Mouse (Mus musculus): Measurements from ENCODE around the gene Kctd6. TPM values are rescaled to one million over a fixed set of nuclear protein-coding genes. Genes with fewer than 3 reads are reported as not detected.

Kctd6 gene
- polyA plus RNA-seq, 1 experiment from 2014 or later: 10.6 TPM

GRCm38 (mm10) chr14:8250141-8250871 is 36.4 kb downstream of the Kctd6 start:
- no peaks in the 10 kb centered on the region for H3K36me3 ChIP-seq (ENCODE audit: control insufficient read depth, insufficient read depth, low read length)
- no peak overlapping the region for H3K9ac ChIP-seq (ENCODE audit: low read depth, low read length)
- no peaks in the 10 kb centered on the region for H3K4me1 ChIP-seq (replicated peaks; ENCODE audit: control insufficient read depth, insufficient read depth, low read length)
- ATAC-seq (replicated peaks; ENCODE audit: low FRiP score): no peak
- WGBS: 73% methylated on average over 9 of the region's 9 CpGs
- no peaks in the 10 kb centered on the region for H3K27me3 ChIP-seq (replicated peaks; ENCODE audit: control insufficient read depth, insufficient read depth, low read length)
- no peaks in the 10 kb centered on the region for H3K9me3 ChIP-seq (ENCODE audit: control insufficient read depth, low read length)
- no peak overlapping the region for H3K27ac ChIP-seq (ENCODE audit: low read depth, low read length)
- no peak overlapping the region for H3K4me3 ChIP-seq (ENCODE audit: low read depth, low read length)
- DNase-seq (ENCODE audit: low spot score): peak; percentile 15
- H3K4me2 ChIP-seq: no peak overlapping the region

GRCm38 (mm10) chr14:8251330-8251885 is 37.5 kb downstream of the Kctd6 start:
- ATAC-seq (replicated peaks; ENCODE audit: low FRiP score): no peak
- H3K9me3 ChIP-seq (ENCODE audit: control insufficient read depth, low read length): no peaks in the 10 kb centered on the region
- 92% methylated on average over 8 of the region's 8 CpGs for WGBS

GRCm38 (mm10) chr14:8255076-8255729 is 41.3 kb downstream of the Kctd6 start:
- H3K4me3 ChIP-seq (ENCODE audit: low read depth, low read length): no peak overlapping the region
- ATAC-seq (replicated peaks; ENCODE audit: low FRiP score): 0 out of 2 replicates have a peak, but pooled peaks have one; percentile 40
- H3K4me1 ChIP-seq (replicated peaks; ENCODE audit: control insufficient read depth, insufficient read depth, low read length): 0 out of 2 replicates have a peak, but pooled peaks cover 2% of the 10 kb centered on the region
- no peak overlapping the region for H3K4me2 ChIP-seq
- peak; percentile 28 for DNase-seq (ENCODE audit: low spot score)
- H3K9me3 ChIP-seq (ENCODE audit: control insufficient read depth, low read length): no peaks in the 10 kb centered on the region
- H3K9ac ChIP-seq (ENCODE audit: low read depth, low read length): no peak overlapping the region
- 60% methylated on average over 7 of the region's 7 CpGs for WGBS
- no peaks in the 10 kb centered on the region for H3K27me3 ChIP-seq (replicated peaks; ENCODE audit: control insufficient read depth, insufficient read depth, low read length)
- H3K27ac ChIP-seq (ENCODE audit: low read depth, low read length): no peak overlapping the region
- no peaks in the 10 kb centered on the region for H3K36me3 ChIP-seq (ENCODE audit: control insufficient read depth, insufficient read depth, low read length)

More at GRCm38 (mm10) chr14:8251330-8251885, 37.5 kb downstream of the Kctd6 start:
- no peak overlapping the region for H3K4me3 ChIP-seq (ENCODE audit: low read depth, low read length)
- H3K9ac ChIP-seq (ENCODE audit: low read depth, low read length): no peak overlapping the region
- DNase-seq (ENCODE audit: low spot score): peak; percentile 28
- H3K27ac ChIP-seq (ENCODE audit: low read depth, low read length): no peak overlapping the region
- H3K36me3 ChIP-seq (ENCODE audit: control insufficient read depth, insufficient read depth, low read length): no peaks in the 10 kb centered on the region
- no peaks in the 10 kb centered on the region for H3K4me1 ChIP-seq (replicated peaks; ENCODE audit: control insufficient read depth, insufficient read depth, low read length)
- no peaks in the 10 kb centered on the region for H3K27me3 ChIP-seq (replicated peaks; ENCODE audit: control insufficient read depth, insufficient read depth, low read length)
- no peak overlapping the region for H3K4me2 ChIP-seq

GRCm38 (mm10) chr14:8256072-8256471 is 42.1 kb downstream of the Kctd6 start:
- Histone ChIP-seq H3K9me3 (ENCODE audit: control insufficient read depth, low read length) (no peaks in the 10 kb centered on the region), H3K4me1 (replicated peaks; ENCODE audit: control insufficient read depth, insufficient read depth, low read length) (0 out of 2 replicates have a peak, but pooled peaks cover 2% of the 10 kb centered on the region), H3K27me3 (replicated peaks; ENCODE audit: control insufficient read depth, insufficient read depth, low read length) (no peaks in the 10 kb centered on the region), H3K9ac (ENCODE audit: low read depth, low read length) (no peak overlapping the region), H3K36me3 (ENCODE audit: control insufficient read depth, insufficient read depth, low read length) (no peaks in the 10 kb centered on the region), H3K4me2 (no peak overlapping the region), H3K27ac (ENCODE audit: low read depth, low read length) (no peak overlapping the region), H3K4me3 (ENCODE audit: low read depth, low read length) (no peak overlapping the region)
- ATAC-seq (replicated peaks; ENCODE audit: low FRiP score) (no peak), DNase-seq (ENCODE audit: low spot score) (no peak)
- 69% methylated on average over 6 of the region's 6 CpGs for WGBS

- Histone ChIP-seq H3K4me1 (replicated peaks; ENCODE audit: control insufficient read depth, insufficient read depth, low read length) (0 out of 2 replicates have a peak, but pooled peaks cover 2% of the 10 kb centered on the region), H3K4me2 (no peak overlapping the region), H3K9ac (ENCODE audit: low read depth, low read length) (no peak overlapping the region), H3K27me3 (replicated peaks; ENCODE audit: control insufficient read depth, insufficient read depth, low read length) (no peaks in the 10 kb centered on the region), H3K27ac (ENCODE audit: low read depth, low read length) (no peak overlapping the region), H3K9me3 (ENCODE audit: control insufficient read depth, low read length) (no peaks in the 10 kb centered on the region), H3K4me3 (ENCODE audit: low read depth, low read length) (no peak overlapping the region), H3K36me3 (ENCODE audit: control insufficient read depth, insufficient read depth, low read length) (no peaks in the 10 kb centered on the region)
- no peak for ATAC-seq (replicated peaks; ENCODE audit: low FRiP score)
- DNase-seq (ENCODE audit: low spot score): no peak
- 66% methylated on average over 5 of the region's 5 CpGs for WGBS
These were observed 42.9 kb downstream of the Kctd6 start for GRCm38 (mm10) chr14:8256881-8257280.

GRCm38 (mm10) chr14:8257521-8258334 is 43.8 kb downstream of the Kctd6 start:
- no peak for DNase-seq (ENCODE audit: low spot score)
- H3K4me2 ChIP-seq: no peak overlapping the region
- H3K4me1 ChIP-seq (replicated peaks; ENCODE audit: control insufficient read depth, insufficient read depth, low read length): 0 out of 2 replicates have a peak, but pooled peaks cover 2% of the 10 kb centered on the region
- H3K9ac ChIP-seq (ENCODE audit: low read depth, low read length): no peak overlapping the region
- no peak overlapping the region for H3K27ac ChIP-seq (ENCODE audit: low read depth, low read length)
- ATAC-seq (replicated peaks; ENCODE audit: low FRiP score): no peak
- H3K36me3 ChIP-seq (ENCODE audit: control insufficient read depth, insufficient read depth, low read length): no peaks in the 10 kb centered on the region
- 50% methylated on average over 7 of the region's 7 CpGs for WGBS
- no peaks in the 10 kb centered on the region for H3K27me3 ChIP-seq (replicated peaks; ENCODE audit: control insufficient read depth, insufficient read depth, low read length)
- H3K4me3 ChIP-seq (ENCODE audit: low read depth, low read length): no peak overlapping the region
- no peaks in the 10 kb centered on the region for H3K9me3 ChIP-seq (ENCODE audit: control insufficient read depth, low read length)

- DNase-seq (ENCODE audit: low spot score) (no peak), ATAC-seq (replicated peaks; ENCODE audit: low FRiP score) (no peak)
- Histone ChIP-seq H3K36me3 (ENCODE audit: control insufficient read depth, insufficient read depth, low read length) (no peaks in the 10 kb centered on the region), H3K9me3 (ENCODE audit: control insufficient read depth, low read length) (no peaks in the 10 kb centered on the region), H3K4me3 (ENCODE audit: low read depth, low read length) (no peak overlapping the region), H3K4me2 (no peak overlapping the region), H3K27me3 (replicated peaks; ENCODE audit: control insufficient read depth, insufficient read depth, low read length) (no peaks in the 10 kb centered on the region), H3K27ac (ENCODE audit: low read depth, low read length) (no peak overlapping the region), H3K9ac (ENCODE audit: low read depth, low read length) (no peak overlapping the region), H3K4me1 (replicated peaks; ENCODE audit: control insufficient read depth, insufficient read depth, low read length) (0 out of 2 replicates have a peak, but pooled peaks cover 2% of the 10 kb centered on the region)
- WGBS: 45% methylated on average over 3 of the region's 3 CpGs
These were observed 44.3 kb downstream of the Kctd6 start for GRCm38 (mm10) chr14:8258335-8258627.

- DNase-seq (ENCODE audit: low spot score): no peak
- whole genome bisulfite sequencing: 76% methylated on average over 3 of the region's 3 CpGs
- no peak overlapping the region for H3K9ac ChIP-seq (ENCODE audit: low read depth, low read length)
- H3K4me1 ChIP-seq (replicated peaks; ENCODE audit: control insufficient read depth, insufficient read depth, low read length): 0 out of 2 replicates have a peak, but pooled peaks cover 2% of the 10 kb centered on the region
- no peak overlapping the region for H3K4me3 ChIP-seq (ENCODE audit: low read depth, low read length)
- no peak overlapping the region for H3K4me2 ChIP-seq
- no peaks in the 10 kb centered on the region for H3K9me3 ChIP-seq (ENCODE audit: control insufficient read depth, low read length)
- H3K27me3 ChIP-seq (replicated peaks; ENCODE audit: control insufficient read depth, insufficient read depth, low read length): no peaks in the 10 kb centered on the region
- H3K36me3 ChIP-seq (ENCODE audit: control insufficient read depth, insufficient read depth, low read length): no peaks in the 10 kb centered on the region
- no peak overlapping the region for H3K27ac ChIP-seq (ENCODE audit: low read depth, low read length)
- ATAC-seq (replicated peaks; ENCODE audit: low FRiP score): no peak
These were observed 44.8 kb downstream of the Kctd6 start for GRCm38 (mm10) chr14:8258752-8259151.

Measured in liver, embryonic 11.5 days (tissue).